26 mouse cellular contexts compared by ENCODE assay signal in the genomic region with DNA sequence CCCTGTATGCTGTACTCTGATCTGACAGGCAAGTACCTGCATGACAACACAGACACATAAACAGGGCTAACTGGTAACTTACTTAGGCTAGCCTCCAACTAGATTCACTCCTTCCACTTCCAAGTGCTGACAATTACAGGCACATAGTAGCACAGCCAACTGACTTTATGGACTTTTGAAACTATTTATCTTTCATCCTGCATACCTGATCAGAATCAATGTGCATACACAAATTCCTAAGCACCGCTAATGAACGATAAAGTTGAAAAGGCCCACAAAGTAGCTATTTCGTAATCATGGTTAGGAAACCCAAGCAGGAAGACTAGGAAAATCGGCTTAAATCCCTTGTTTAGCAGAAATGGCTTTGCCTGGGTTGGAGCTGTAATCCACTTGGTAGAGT. TPM values are rescaled to one million over a fixed set of nuclear protein-coding genes. Genes with fewer than 3 reads are reported as not detected.
A peak's percentile ranks its signal among the peaks of the same experiment; 100 is the strongest.
DNase-seq lines count a peak whose midpoint lies in the region; ATAC-seq and TF ChIP-seq lines count a peak whose summit lies in the region.
"Had no signal": no experiment of that assay in that cellular context is flagged by ENCODE, and none has a peak within 500 bp of the region (broad histone marks: within the 10 kb centered on the region; RNA-seq: fewer than 3 reads in every experiment).

No protein-coding gene starts in this region.

- no peaks in the 10 kb centered on the region for H3K9me3 ChIP-seq in liver, embryonic 12.5 days (replicated peaks)
- no peaks in the 10 kb centered on the region for H3K9me3 ChIP-seq in ES-E14 (ENCODE audit: control insufficient read depth, insufficient read depth, low read depth, low read length)
- H3K9me3 ChIP-seq: heart, embryonic 10.5 days; heart, embryonic 15.5 days; midbrain, embryonic 10.5 days; midbrain, embryonic 15.5 days had no signal

- WGBS in liver, adult 2 months: 19% methylated on average over 4 of the region's 4 CpGs
- WGBS in liver, embryonic 12.5 days (ENCODE audit: insufficient replicate concordance): 76% methylated on average over 4 of the region's 4 CpGs

- H3K4me3 ChIP-seq in liver, adult 2 months (ENCODE audit: insufficient read depth, low read depth, low read length): no peak overlapping the region
- no peak overlapping the region for H3K4me3 ChIP-seq in liver, embryonic 12.5 days
- no peak overlapping the region for H3K4me3 ChIP-seq in ES-E14 (ENCODE audit: insufficient read depth in 1 of 2, low read depth in 1 of 2, low read length in 2 of 2, poor library complexity in 1 of 2, severe bottlenecking in 1 of 2)
- H3K4me3 ChIP-seq: heart, embryonic 10.5 days; heart, embryonic 15.5 days; midbrain, embryonic 10.5 days; midbrain, embryonic 15.5 days had no signal

- no peak for TF ChIP-seq POLR2A in liver, adult 2 months (IDR thresholded peaks at IDR 0.05; ENCODE audit: extremely low read depth, insufficient read depth, low read length)

- H3K27me3 ChIP-seq in liver, adult 2 months (ENCODE audit: control insufficient read depth, insufficient read depth, low read length): no peaks in the 10 kb centered on the region
- H3K27me3 ChIP-seq in liver, embryonic 12.5 days (replicated peaks): no peaks in the 10 kb centered on the region
- H3K27me3 ChIP-seq: heart, embryonic 15.5 days; midbrain, embryonic 15.5 days had no signal

- ATAC-seq in liver, embryonic 12.5 days: no peak
- ATAC-seq in megakaryocyte progenitor cell, adult 5-6 weeks (replicated peaks; ENCODE audit: poor library complexity): 0 out of 2 replicates have a peak, but pooled peaks have one; percentile 17
- no peak for ATAC-seq in inflammation-experienced regulatory T-cells, adult 6 months
- ATAC-seq: forebrain, embryonic 14.5 days; hindbrain, embryonic 16.5 days; midbrain, embryonic 15.5 days had no signal

- no peak for TF ChIP-seq CTCF in liver, adult 2 months (IDR thresholded peaks at IDR 0.05; ENCODE audit: low read depth, low read length)

- peaks cover 13% of the 10 kb centered on the region for H3K4me1 ChIP-seq in liver, adult 2 months (ENCODE audit: control insufficient read depth, insufficient read depth, low read length)
- no peaks in the 10 kb centered on the region for H3K4me1 ChIP-seq in liver, embryonic 12.5 days
- peaks cover 0 to 5% of the 10 kb centered on the region in 2 experiments; a peak in 2 of 4 replicates for H3K4me1 ChIP-seq in ES-E14 (ENCODE audit: control insufficient read depth in 2 of 2, insufficient read depth in 2 of 2, low read length in 2 of 2, poor library complexity in 1 of 2)
- H3K4me1 ChIP-seq: heart, embryonic 15.5 days; midbrain, embryonic 10.5 days; midbrain, embryonic 15.5 days had no signal

- in situ Hi-C loops in ES-E14 (cut with MboI; ENCODE audit: low sequenced_read_pairs in 2 of 2, unreplicated experiment in 2 of 2): no loop called here

- H3K27ac ChIP-seq in liver, adult 2 months (replicated peaks; ENCODE audit: insufficient read depth, low read depth, low read length): peak overlapping the region; percentile 89
- no peak overlapping the region for H3K27ac ChIP-seq in liver, embryonic 12.5 days
- peak overlapping the region; percentile 82; the same call in 1 of the 2 replicates for H3K27ac ChIP-seq in ES-E14 (ENCODE audit: insufficient read depth, low read depth, low read length, poor library complexity, severe bottlenecking)
- H3K27ac ChIP-seq: heart, embryonic 10.5 days; heart, embryonic 15.5 days; kidney, postnatal 0 days; midbrain, embryonic 10.5 days; midbrain, embryonic 15.5 days had no signal

- H3K79me2 ChIP-seq in liver, adult 2 months (ENCODE audit: control insufficient read depth, insufficient read depth, low read length): no peaks in the 10 kb centered on the region

- H3K4me2 ChIP-seq in liver, embryonic 12.5 days: no peak overlapping the region
- H3K4me2 ChIP-seq: heart, embryonic 15.5 days; midbrain, embryonic 15.5 days had no signal

- H3K36me3 ChIP-seq in liver, adult 2 months (ENCODE audit: control insufficient read depth, insufficient read depth, low read length): peaks cover 3% of the 10 kb centered on the region
- H3K36me3 ChIP-seq in liver, embryonic 12.5 days: peaks cover 13% of the 10 kb centered on the region
- peaks cover 2% of the 10 kb centered on the region; the same call in 1 of the 2 replicates for H3K36me3 ChIP-seq in ES-E14 (ENCODE audit: control insufficient read depth, insufficient read depth, low read length, poor library complexity, severe bottlenecking)
- H3K36me3 ChIP-seq: midbrain, embryonic 15.5 days had no signal

- DNase-seq in liver, adult 2 months (ENCODE audit: extremely low read depth, low read depth, low spot score): peak; percentile 100
- DNase-seq in ES-E14 (ENCODE audit: low read depth, low spot score): no peak
- DNase-seq in gonadal fat pad, adult 2 months (ENCODE audit: low read depth): peak; percentile 50
- no peak for DNase-seq in adrenal gland, postnatal 14 days
- DNase-seq: cerebellum, adult 11-12 months; cerebellum, adult 9-11 months; embryo, embryonic 11 days; gastrocnemius, postnatal 14 days; kidney, adult 8-10 months; kidney, postnatal 4 days; lung, adult 18-20 months; lung, postnatal 10 days; thymus, adult 2 months; thymus, postnatal 4 days had no signal

- H3K9ac ChIP-seq in liver, adult 2 months (ENCODE audit: low read depth, low read length): peak overlapping the region; percentile 31
- no peak overlapping the region for H3K9ac ChIP-seq in liver, embryonic 12.5 days
- H3K9ac ChIP-seq in ES-E14 (ENCODE audit: insufficient read depth, low read depth, low read length, poor library complexity, severe bottlenecking): no peak overlapping the region; the same call in 1 of the 2 replicates
- H3K9ac ChIP-seq: heart, embryonic 15.5 days; midbrain, embryonic 15.5 days had no signal

TF ChIP-seq in ES-E14, 5 proteins besides CTCF, POLR2A, EP300 and RAD21:
- TF ChIP-seq ZNF384 (IDR thresholded peaks at IDR 0.05; ENCODE audit: low read depth, low read length) (no peak), HCFC1 (IDR thresholded peaks at IDR 0.05; ENCODE audit: borderline replicate concordance, insufficient read depth, low read length) (no peak), MAFK (IDR thresholded peaks at IDR 0.05; ENCODE audit: insufficient read depth, low read depth, low read length) (no peak), CHD2 (IDR thresholded peaks at IDR 0.05; ENCODE audit: low read depth, low read length) (no peak), ZC3H11A (IDR thresholded peaks at IDR 0.05; ENCODE audit: borderline replicate concordance, low read depth, low read length) (no peak)

RNA-seq across cellular contexts. Expression of a gene that starts 36.8 kb away (rescaled TPM):
- total RNA-seq in liver, adult 2 months (2014; rRNA removed): 32.8 and 33.1 TPM in 2 replicates
- 17.0 and 23.7 TPM in 2 replicates for polyA plus RNA-seq in liver, adult 2 months (2012; rRNA removed)
- 92.5 and 96.8 TPM in 2 replicates for polyA plus RNA-seq in liver, embryonic 12.5 days (2016; fragmentation: Nextera tagmentation; extraction: Ambion mirVana)
- 116 and 129 TPM in 2 replicates for total RNA-seq in ES-E14 (2012; rRNA removed)
- 42.3 and 45.8 TPM in 2 replicates for polyA plus RNA-seq in gonadal fat pad, adult 2 months (2012; rRNA removed)
- total RNA-seq in megakaryocyte progenitor cell, adult 5-6 weeks (2015): 103 and 107 TPM in 2 replicates
- total RNA-seq in megakaryocyte progenitor cell, adult 5-6 weeks (2017): 108 and 138 TPM in 2 replicates
- 76.0 and 87.9 TPM in 2 replicates for total RNA-seq in adrenal gland, postnatal 14 days (2021)
- polyA plus RNA-seq in inflammation-experienced regulatory T-cells, adult 6 months (2017; shearing (Covaris generic)): 100 to 1,000 TPM; 103 to 132 (median 120) TPM

RNA-seq across cellular contexts. Expression of a gene that starts 50.3 kb away (rescaled TPM):
- not detected in 2 replicates for total RNA-seq in liver, adult 2 months (2014; rRNA removed)
- polyA plus RNA-seq in liver, adult 2 months (2012; rRNA removed): not detected in 2 replicates
- not detected in 2 replicates for polyA plus RNA-seq in liver, embryonic 12.5 days (2016; fragmentation: Nextera tagmentation; extraction: Ambion mirVana)
- total RNA-seq in ES-E14 (2012; rRNA removed): not detected in 2 replicates
- polyA plus RNA-seq in gonadal fat pad, adult 2 months (2012; rRNA removed): 25.2 and 35.7 TPM in 2 replicates
- total RNA-seq in megakaryocyte progenitor cell, adult 5-6 weeks (2015): not detected in 2 replicates
- 0.33 TPM in 1 of 2 replicates, not detected in the other for total RNA-seq in megakaryocyte progenitor cell, adult 5-6 weeks (2017)
- total RNA-seq in adrenal gland, postnatal 14 days (2021): 7.3 and 26.9 TPM in 2 replicates
- 1 to 10 TPM in 1 of 3 experiments, under 1 TPM in 1, not detected in 1; 0.49 to 1.0 TPM for polyA plus RNA-seq in inflammation-experienced regulatory T-cells, adult 6 months (2017; shearing (Covaris generic))
- polyA plus RNA-seq: forebrain, embryonic 14.5 days; hindbrain, embryonic 11.5 days; hindbrain, embryonic 16.5 days; midbrain, embryonic 10.5 days; midbrain, embryonic 15.5 days; neural tube, embryonic 11.5 days had no signal

Comparison
In these comparisons a context has a peak if more than half of its experiments do, and no peak if none do; other contexts are left out.
1. DNase-seq: peak in liver, adult 2 months (single experiment) and gonadal fat pad, adult 2 months (single experiment); none in ES-E14 (single experiment) and adrenal gland, postnatal 14 days (single experiment).